Mouse (Mus musculus): ENCODE data around the gene Lyst.
"Not testable (repeated sequence)": the region's sequence is repeated elsewhere in the genome, so short reads cannot be mapped to it uniquely, and the experiment has no call there.

Gene Lyst

GRCm38 (mm10) chr13:13783894-13784419 lies 193.8 kb downstream of the Lyst start, which contains the start of gene Gng4:
TSS of gene Gng4 (plus strand) at chr13:13784059.
- peak; percentile 52 to 71 for DNase-seq

DNA sequence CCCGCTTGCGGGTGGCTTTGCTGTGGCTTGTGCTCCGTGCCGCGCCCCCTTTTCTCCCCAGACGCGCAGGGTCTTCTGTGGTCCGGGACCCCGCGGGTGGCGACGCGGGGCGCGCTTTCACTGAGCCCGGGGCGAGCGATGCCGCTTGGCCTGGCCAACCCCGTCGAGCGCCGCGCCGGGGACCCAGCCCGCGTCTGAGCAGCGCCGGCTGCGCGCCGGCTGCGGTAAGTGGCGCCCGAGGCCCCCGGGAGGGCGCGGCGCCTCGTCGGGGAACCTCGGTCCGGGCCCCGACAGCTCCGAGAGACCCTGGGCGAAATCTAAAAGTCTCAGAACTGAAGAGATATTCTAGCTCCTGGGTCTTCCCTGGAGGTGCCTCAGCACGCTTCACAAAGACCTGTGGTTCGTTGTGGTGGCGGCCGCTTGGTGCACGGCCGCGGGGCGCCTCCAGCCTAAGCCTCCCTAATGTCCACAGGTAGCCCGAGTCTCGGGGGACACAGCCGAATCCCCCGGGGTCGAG lies 194.3 kb downstream of the Lyst start:
- DNase-seq, result no peak

- peak in 1 of 2 experiments; percentile 9 for DNase-seq
These were observed 195.0 kb downstream of the Lyst start for GRCm38 (mm10) chr13:13784981-13785783.

DNA sequence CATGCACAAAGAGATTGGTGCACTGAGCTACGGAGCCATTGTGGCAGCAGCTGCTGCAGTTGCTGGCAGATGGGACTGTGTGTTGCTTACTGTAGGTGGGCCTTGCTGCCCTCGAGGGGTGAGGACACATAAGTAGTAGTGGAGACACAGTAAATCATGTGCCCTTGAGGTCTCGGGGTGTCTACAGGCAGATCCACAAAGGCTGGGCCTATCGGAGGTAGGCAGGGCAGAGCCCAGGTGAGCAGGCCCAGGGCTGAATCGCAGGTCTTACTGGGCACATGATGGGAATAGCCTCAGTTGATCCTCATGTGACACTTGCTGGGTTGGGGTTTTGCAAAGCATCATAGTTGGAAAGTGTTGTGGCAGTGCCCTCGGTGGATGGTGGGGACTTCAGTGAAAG lies 196.8 kb downstream of the Lyst start:
- no peak for DNase-seq

- DNase-seq, result no peak
These were observed 197.9 kb downstream of the Lyst start for GRCm38 (mm10) chr13:13788070-13788469.

DNA sequence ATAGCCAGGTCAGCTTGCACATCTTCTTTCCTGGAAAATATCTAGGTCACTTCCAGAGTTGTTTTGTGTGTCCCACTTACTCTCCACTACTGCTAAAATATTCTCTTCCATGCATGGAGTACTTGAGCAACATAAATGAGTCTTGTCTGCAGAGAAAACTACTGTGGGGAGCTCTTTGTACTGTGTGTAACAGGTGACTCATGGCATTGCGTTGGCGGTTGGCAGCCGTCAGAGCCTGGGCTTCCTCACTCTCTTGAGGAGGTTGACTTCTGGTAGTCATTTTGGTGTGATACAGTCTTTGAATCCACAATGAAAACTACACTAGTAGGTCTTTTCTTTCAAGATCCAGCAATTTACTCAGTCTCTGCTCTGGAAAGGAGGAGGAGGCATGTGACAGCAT lies 201.8 kb downstream of the Lyst start:
- DNase-seq, result no peak

DNA sequence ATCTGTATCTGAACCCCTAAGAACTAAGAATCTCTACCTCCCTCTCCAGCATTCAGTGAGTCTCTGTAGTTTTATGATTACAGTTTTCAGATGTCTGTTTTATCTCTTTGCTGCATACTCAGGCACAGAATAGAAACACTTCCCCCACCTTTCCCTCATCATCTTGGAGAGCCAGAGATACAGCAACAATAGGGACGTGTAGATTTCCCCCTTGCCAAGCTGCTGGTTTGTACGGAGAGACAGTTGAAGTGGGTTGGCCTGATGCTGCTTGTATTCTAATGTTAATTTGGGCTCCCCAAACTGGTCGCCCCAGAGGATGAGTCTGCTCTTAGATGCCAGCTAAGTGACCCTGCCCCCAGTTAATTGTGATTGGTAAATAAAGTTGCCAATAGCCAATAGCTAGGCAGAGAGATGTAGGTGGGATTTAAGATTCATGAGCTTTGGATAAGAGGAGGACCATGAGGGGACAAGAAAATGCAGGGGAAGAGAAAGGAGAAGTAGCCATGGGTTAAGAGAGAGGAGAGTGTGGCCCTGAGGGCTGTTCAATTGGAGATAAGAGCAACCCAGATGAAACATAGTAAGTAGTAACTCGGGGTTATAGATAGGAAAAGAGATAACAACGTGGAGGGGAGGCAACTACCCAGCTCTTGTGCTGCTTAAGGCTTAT lies 205.1 kb downstream of the Lyst start:
- DNase-seq, result no peak

- DNase-seq, result no peak
These were observed 205.9 kb downstream of the Lyst start for GRCm38 (mm10) chr13:13796082-13796481.

- DNase-seq, result not testable (repeated sequence)
These were observed 207.6 kb downstream of the Lyst start for GRCm38 (mm10) chr13:13797816-13798215.

GRCm38 (mm10) chr13:13798775-13799174 lies 208.6 kb downstream of the Lyst start:
- DNase-seq, result no peak

- peak; percentile 30 to 57 for DNase-seq
These were observed 218.3 kb downstream of the Lyst start for GRCm38 (mm10) chr13:13808337-13809132.

DNA sequence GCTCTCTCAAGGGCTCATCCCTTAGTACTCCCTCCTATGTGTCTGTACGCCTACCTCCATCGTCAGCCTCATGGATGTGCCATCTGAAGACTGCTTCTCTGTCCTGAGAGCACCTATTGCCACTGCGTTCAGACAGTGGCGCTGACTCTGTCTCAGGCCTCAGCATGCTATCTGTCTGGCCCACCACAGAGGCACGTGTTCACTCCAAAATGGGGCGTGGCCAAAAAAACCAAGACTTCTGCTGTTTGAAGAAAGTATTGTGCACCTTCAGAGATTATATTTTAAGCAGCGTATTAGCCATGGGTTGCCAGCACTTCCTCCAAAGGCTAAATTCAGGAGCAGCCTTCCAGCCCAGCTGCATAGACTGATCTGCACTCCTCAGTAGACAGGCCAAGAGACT lies 220.7 kb downstream of the Lyst start:
- DNase-seq, result no peak

GRCm38 (mm10) chr13:13818696-13819095 lies 228.5 kb downstream of the Lyst start:
- no peak for DNase-seq

GRCm38 (mm10) chr13:13820234-13821123 lies 230.3 kb downstream of the Lyst start:
- DNase-seq, result no peak

DNA sequence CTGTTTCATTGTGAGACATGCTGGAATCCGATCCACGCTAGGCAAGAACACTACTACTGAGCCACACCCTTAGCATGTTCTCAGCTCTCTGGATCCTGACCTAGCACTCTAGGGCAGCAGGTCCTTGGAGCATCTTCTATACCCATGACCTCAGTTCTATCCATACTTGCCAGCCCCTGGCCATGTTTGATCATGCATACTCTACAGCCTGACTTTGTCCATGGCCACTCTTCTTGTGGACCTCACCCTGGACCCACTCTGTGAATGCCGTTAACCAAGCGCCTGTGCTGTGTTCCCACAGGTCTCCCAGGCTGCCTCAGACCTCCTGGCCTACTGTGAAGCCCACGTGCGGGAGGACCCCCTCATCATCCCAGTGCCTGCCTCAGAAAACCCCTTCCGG lies 234.7 kb downstream of the Lyst start:
- DNase-seq, result no peak

DNA sequence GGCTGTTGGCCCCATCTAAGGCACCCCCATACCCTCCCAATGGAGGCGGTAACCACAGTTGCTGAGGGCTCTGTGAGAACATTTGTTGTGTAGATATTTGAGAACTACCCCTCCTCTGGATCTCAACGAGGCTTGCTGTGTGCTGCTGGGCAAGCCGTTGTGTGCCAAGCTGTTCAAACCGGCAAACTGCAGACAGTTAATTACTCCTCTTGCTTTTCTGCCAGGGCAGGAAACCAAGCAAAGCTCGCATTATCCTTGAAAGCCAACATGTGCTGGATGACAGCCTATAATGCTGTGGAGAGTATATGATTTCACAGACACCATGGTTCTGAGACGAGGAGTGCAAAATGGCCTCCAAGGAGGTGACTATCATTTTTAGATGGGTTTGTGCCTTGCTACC lies 236.3 kb downstream of the Lyst start:
- DNase-seq, result no peak

GRCm38 (mm10) chr13:13828125-13828524 lies 237.9 kb downstream of the Lyst start:
- peak; percentile 18 to 26 for DNase-seq

All from thymus, postnatal 36 days (tissue).